Mouse (Mus musculus): ENCODE measurements around the gene Anks1b.
A peak's percentile ranks its signal among the peaks of the same experiment; 100 is the strongest.

Gene Anks1b

GRCm38 (mm10) chr10:90169941-90170580, 296.8 kb downstream of the Anks1b start:
- DNase-seq (ENCODE audit: low read depth, low spot score): no peak

- DNase-seq (ENCODE audit: low read depth, low spot score): no peak
These were observed 317.1 kb downstream of the Anks1b start for GRCm38 (mm10) chr10:90190366-90190765.

- no peak for DNase-seq (ENCODE audit: low read depth, low spot score)
These were observed 323.6 kb downstream of the Anks1b start for GRCm38 (mm10) chr10:90196936-90197335.

- no peak for DNase-seq (ENCODE audit: low read depth, low spot score)
These were observed 336.7 kb downstream of the Anks1b start for GRCm38 (mm10) chr10:90210044-90210443.

GRCm38 (mm10) chr10:90220470-90220869, 347.2 kb downstream of the Anks1b start:
- no peak for DNase-seq (ENCODE audit: low read depth, low spot score)

GRCm38 (mm10) chr10:90222793-90223495, 349.6 kb downstream of the Anks1b start:
- no peak for DNase-seq (ENCODE audit: low read depth, low spot score)

- DNase-seq (ENCODE audit: low read depth, low spot score): no peak
These were observed 362.0 kb downstream of the Anks1b start for GRCm38 (mm10) chr10:90235273-90235672.

GRCm38 (mm10) chr10:90237290-90237689, 364.0 kb downstream of the Anks1b start:
- no peak for DNase-seq (ENCODE audit: low read depth, low spot score)

GRCm38 (mm10) chr10:90258944-90259714, 385.8 kb downstream of the Anks1b start:
- no peak for DNase-seq (ENCODE audit: low read depth, low spot score)

- no peak for DNase-seq (ENCODE audit: low read depth, low spot score)
These were observed 398.0 kb downstream of the Anks1b start for GRCm38 (mm10) chr10:90271321-90271720.

- DNase-seq (ENCODE audit: low read depth, low spot score): no peak
These were observed 400.0 kb downstream of the Anks1b start for GRCm38 (mm10) chr10:90273311-90273710.

GRCm38 (mm10) chr10:90286589-90286988, 413.3 kb downstream of the Anks1b start:
- no peak for DNase-seq (ENCODE audit: low read depth, low spot score)

- DNase-seq (ENCODE audit: low read depth, low spot score): no peak
These were observed 429.9 kb downstream of the Anks1b start for GRCm38 (mm10) chr10:90303249-90303648.

- peak; percentile 1 for DNase-seq (ENCODE audit: low read depth, low spot score)
These were observed 432.8 kb downstream of the Anks1b start for GRCm38 (mm10) chr10:90306156-90306555.

- DNase-seq (ENCODE audit: low read depth, low spot score): no peak
These were observed 434.7 kb downstream of the Anks1b start for GRCm38 (mm10) chr10:90307931-90308555.

GRCm38 (mm10) chr10:90329781-90330180, 456.5 kb downstream of the Anks1b start:
- DNase-seq (ENCODE audit: low read depth, low spot score): no peak

GRCm38 (mm10) chr10:90345394-90345793, 472.1 kb downstream of the Anks1b start:
- DNase-seq (ENCODE audit: low read depth, low spot score): no peak

- no peak for DNase-seq (ENCODE audit: low read depth, low spot score)
These were observed 482.9 kb downstream of the Anks1b start for GRCm38 (mm10) chr10:90356258-90356657.

- DNase-seq (ENCODE audit: low read depth, low spot score): no peak
These were observed 484.0 kb downstream of the Anks1b start for GRCm38 (mm10) chr10:90357169-90357907.

GRCm38 (mm10) chr10:90369015-90369414, 495.7 kb downstream of the Anks1b start:
- no peak for DNase-seq (ENCODE audit: low read depth, low spot score)

- DNase-seq (ENCODE audit: low read depth, low spot score): no peak
These were observed 497.4 kb downstream of the Anks1b start for GRCm38 (mm10) chr10:90370751-90371150.
